Mouse (Mus musculus) activated CD4-positive, CD25-positive, alpha-beta regulatory T cell (primary cell): ENCODE results near the gene Fitm1. TPM values are rescaled to one million over a fixed set of nuclear protein-coding genes. Genes with fewer than 3 reads are reported as not detected.

Source experiments
- polyA plus RNA-seq, 2 experiments: library from polyadenylated mRNA; unstranded; fragments of 100-300 nt; shearing (Covaris generic); gene quantifications; one replicate each; pipeline ENCODE4 v1.2.1; 2017

Gene Fitm1
- polyA plus RNA-seq, result not detected

GRCm38 (mm10) chr14:55575302-55575701 is at the start of gene Fitm1:
Gene Fitm1 (plus strand): TSS chr14:55575617.

GRCm38 (mm10) chr14:55540067-55540786 is 35.2 kb upstream of the Fitm1 start, which contains the start of gene Pck2:
Gene Pck2 (plus strand): TSS chr14:55540266.

GRCm38 (mm10) chr14:55559799-55560201 is 15.6 kb upstream of the Fitm1 start, which contains the start of gene Dcaf11:
Gene Dcaf11 (plus strand): TSS chr14:55560006.

GRCm38 (mm10) chr14:55560202-55561073 is 15.0 kb upstream of the Fitm1 start, which contains the start of gene A730061H03Rik:
Gene A730061H03Rik (minus strand): TSS chr14:55560406.

GRCm38 (mm10) chr14:55577871-55578667 is 2.7 kb downstream of the Fitm1 start, which contains the start of gene Psme1:
Gene Psme1 (plus strand): TSS chr14:55578123.

GRCm38 (mm10) chr14:55584702-55585565 is 9.5 kb downstream of the Fitm1 start, which contains the start of gene Emc9:
Gene Emc9 (minus strand): TSS chr14:55585302.

GRCm38 (mm10) chr14:55590748-55591330 is 15.4 kb downstream of the Fitm1 start, which contains the start of gene Psme2:
Gene Psme2 (minus strand): TSS chr14:55591113.

GRCm38 (mm10) chr14:55591331-55591891 is 16.0 kb downstream of the Fitm1 start, which contains the start of gene Rnf31:
Gene Rnf31 (plus strand): TSS chr14:55591708.

GRCm38 (mm10) chr14:55603271-55603632 is 27.8 kb downstream of the Fitm1 start, which contains the start of gene Irf9:
Gene Irf9 (plus strand): TSS chr14:55603571.

GRCm38 (mm10) chr14:55617822-55618221 is 42.4 kb downstream of the Fitm1 start, which contains the start of gene Rec8:
Gene Rec8 (plus strand): TSS chr14:55618037.

Other genes starting within 250 kb of the Fitm1 start
- 10 to 100 TPM; 46.9 to 50.3 TPM for gene Dhrs4, start 96.9 kb upstream of the Fitm1 start, polyA plus RNA-seq
- 1 to 10 TPM in 1 of 2 experiments, under 1 TPM in 1; 0.97 to 1.0 TPM for gene Carmil3, start 85.0 kb upstream of the Fitm1 start, polyA plus RNA-seq
- under 1 TPM in 1 of 2 experiments, not detected in 1; 0.75 TPM for gene Cpne6, start 65.2 kb upstream of the Fitm1 start, polyA plus RNA-seq
- under 1 TPM; 0.11 to 0.16 TPM for gene Nrl, start 50.6 kb upstream of the Fitm1 start, polyA plus RNA-seq
- gene Pck2, start 35.4 kb upstream of the Fitm1 start, polyA plus RNA-seq, result 10 to 100 TPM in 1 of 2 experiments, 1 to 10 TPM in 1; 9.6 to 27.7 TPM
- 100 to 1,000 TPM; 127 to 137 TPM for gene Dcaf11, start 15.6 kb upstream of the Fitm1 start, polyA plus RNA-seq
- 1 to 10 TPM; 2.3 to 5.0 TPM for gene A730061H03Rik, start 15.2 kb upstream of the Fitm1 start, polyA plus RNA-seq
- gene Psme1, start 2.5 kb downstream of the Fitm1 start, polyA plus RNA-seq, result 1,000 to 10,000 TPM; 1,262 to 1,326 TPM
- 10 to 100 TPM; 29.1 to 38.6 TPM for gene Emc9, start 9.7 kb downstream of the Fitm1 start, polyA plus RNA-seq
- gene Psme2, start 15.5 kb downstream of the Fitm1 start, polyA plus RNA-seq, result 1,000 to 10,000 TPM; 1,039 to 1,128 TPM
- gene Rnf31, start 16.1 kb downstream of the Fitm1 start, polyA plus RNA-seq, result 10 to 100 TPM; 30.5 to 62.2 TPM
- gene Irf9, start 28.0 kb downstream of the Fitm1 start, polyA plus RNA-seq, result 100 to 1,000 TPM; 169 to 197 TPM
- 1 to 10 TPM; 2.8 to 5.6 TPM for gene Rec8, start 42.4 kb downstream of the Fitm1 start, polyA plus RNA-seq
- 10 to 100 TPM; 31.1 to 45.2 TPM for gene Ipo4, start 60.3 kb downstream of the Fitm1 start, polyA plus RNA-seq
- gene Gm49378, start 62.3 kb downstream of the Fitm1 start, polyA plus RNA-seq, result 1 to 10 TPM; 1.6 to 2.2 TPM
- 10 to 100 TPM; 64.4 to 75.6 TPM for gene Tm9sf1, start 68.2 kb downstream of the Fitm1 start, polyA plus RNA-seq
- gene Tssk4, start 74.6 kb downstream of the Fitm1 start, polyA plus RNA-seq, result 1 to 10 TPM; 1.3 to 1.6 TPM
- gene Mdp1, start 84.9 kb downstream of the Fitm1 start, polyA plus RNA-seq, result 100 to 1,000 TPM; 101 to 105 TPM
- gene Gmpr2, start 96.3 kb downstream of the Fitm1 start, polyA plus RNA-seq, result 10 to 100 TPM; 34.4 to 55.8 TPM
- gene Nedd8, start 96.5 kb downstream of the Fitm1 start, polyA plus RNA-seq, result 100 to 1,000 TPM; 479 to 482 TPM
- 10 to 100 TPM; 50.8 to 60.2 TPM for gene Tinf2, start 106.2 kb downstream of the Fitm1 start, polyA plus RNA-seq
- under 1 TPM; 0.32 to 0.81 TPM for gene Tgm1, start 138.3 kb downstream of the Fitm1 start, polyA plus RNA-seq
- 10 to 100 TPM; 57.8 to 79.6 TPM for gene Rabggta, start 146.6 kb downstream of the Fitm1 start, polyA plus RNA-seq
- gene Dhrs1, start 170.1 kb downstream of the Fitm1 start, polyA plus RNA-seq, result 10 to 100 TPM; 39.5 to 63.1 TPM
- gene Nop9, start 170.1 kb downstream of the Fitm1 start, polyA plus RNA-seq, result 10 to 100 TPM; 38.9 to 45.7 TPM
- not detected for gene Cideb, start 182.8 kb downstream of the Fitm1 start, polyA plus RNA-seq
- gene Ltb4r2, start 185.8 kb downstream of the Fitm1 start, polyA plus RNA-seq, result under 1 TPM; 0.17 to 0.21 TPM
- 10 to 100 TPM; 13.2 to 19.4 TPM for gene Ltb4r1, start 190.3 kb downstream of the Fitm1 start, polyA plus RNA-seq
- gene Adcy4, start 208.5 kb downstream of the Fitm1 start, polyA plus RNA-seq, result under 1 TPM; 0.16 to 0.32 TPM
- gene Ripk3, start 213.2 kb downstream of the Fitm1 start, polyA plus RNA-seq, result 100 to 1,000 TPM in 1 of 2 experiments, 10 to 100 TPM in 1; 72.7 to 103 TPM
- gene Nfatc4, start 247.5 kb downstream of the Fitm1 start, polyA plus RNA-seq, result not detected